Mouse (Mus musculus) brain, adult 10 weeks (tissue): ENCODE measurements around the gene Wdr78. TPM values are rescaled to one million over a fixed set of nuclear protein-coding genes. Genes with fewer than 3 reads are reported as not detected.

Source experiments
- polyA plus RNA-seq: library from polyadenylated mRNA; stranded (reverse); fragments of 350-450 nt; fragmentation: Illumina TruSeq; extraction: RNeasy Lipid Tissue Mini Kit (QIAGEN cat#74804); gene quantifications from one replicate; pipeline ENCODE4 v1.2.3, GENCODE M21; 2015; ENCODE audit warnings: low read depth, low replicate concordance

Gene Wdr78
- 7.4 TPM for polyA plus RNA-seq

DNA sequence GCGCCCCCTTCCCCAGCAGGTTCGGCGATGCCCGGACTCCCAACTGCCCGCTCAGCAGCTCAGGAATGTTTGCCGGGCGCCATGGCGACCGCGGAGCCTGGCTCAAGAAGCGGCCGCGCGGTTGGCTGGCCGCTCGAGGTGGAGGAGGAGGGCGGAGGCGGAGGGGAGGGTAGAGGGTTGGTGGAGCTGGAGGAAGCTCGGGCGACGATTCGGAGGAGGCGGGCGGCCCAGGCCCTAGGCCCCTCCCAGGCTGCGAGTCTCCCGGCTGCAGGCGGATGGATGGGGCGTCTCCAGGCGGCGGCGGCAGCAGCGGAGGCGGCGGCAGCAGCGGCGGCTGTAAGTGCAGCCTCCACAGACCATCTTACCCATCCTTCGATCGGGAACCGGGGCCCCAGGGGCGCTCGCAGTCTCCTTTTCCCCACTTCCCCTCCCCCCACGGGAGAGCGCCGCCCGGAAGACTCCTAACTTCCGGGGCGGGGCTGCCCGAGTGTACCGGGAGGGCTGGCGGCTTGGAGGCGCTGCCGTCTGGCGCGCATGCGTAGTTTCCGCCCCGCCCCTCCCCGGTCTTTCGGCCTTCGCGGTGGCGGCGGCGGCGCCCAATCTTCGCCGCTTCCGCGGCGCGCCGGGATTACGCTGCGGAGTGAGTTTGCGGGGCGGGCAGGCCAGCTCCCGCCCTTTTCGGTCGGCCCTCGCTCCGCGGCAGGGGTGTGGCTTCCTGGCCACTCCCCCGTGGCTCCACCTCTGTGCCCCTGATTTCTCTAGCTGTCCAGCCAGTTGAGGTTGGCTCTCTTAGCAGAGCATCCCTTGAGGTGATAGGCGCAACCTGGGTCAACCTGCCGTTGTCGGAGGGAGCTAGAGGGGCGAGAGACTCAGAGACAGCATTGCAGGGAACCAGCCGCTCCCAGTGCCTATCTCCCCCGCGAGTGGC is at the start of gene Wdr78, which contains the start of gene Mier1:
TSS of gene Wdr78 (minus strand) at position 372 of the 928 bp plus-strand sequence.
TSS of gene Mier1 (plus strand) at position 207 of the 928 bp plus-strand sequence.

DNA sequence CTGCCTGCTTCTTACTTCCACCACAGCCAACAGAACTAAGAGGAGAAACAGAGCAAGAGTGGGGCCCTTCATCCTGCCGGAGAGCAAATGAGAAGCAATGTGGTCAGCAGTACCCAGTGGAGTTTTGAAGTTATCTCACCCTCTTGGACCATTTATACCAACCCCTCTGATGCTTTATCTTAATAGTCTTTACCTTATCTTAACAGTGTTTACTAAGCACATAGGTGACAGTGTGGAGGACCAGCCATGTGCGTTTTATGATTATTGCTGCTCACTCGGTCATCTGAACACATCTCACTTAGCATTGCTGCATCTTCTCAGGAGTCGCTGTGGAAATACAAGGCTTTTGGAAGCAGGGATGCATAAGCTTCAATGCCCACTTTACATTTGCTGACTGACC is 87.7 kb downstream of the Wdr78 start, which contains the start of gene Insl5:
TSS of gene Insl5 (minus strand) at position 222 of the 400 bp plus-strand sequence.

Other genes starting within 250 kb of the Wdr78 start
- gene Tctex1d1, start 135.9 kb downstream of the Wdr78 start, polyA plus RNA-seq, result 1.0 TPM
- 2.1 TPM for gene Insl5, start 87.7 kb downstream of the Wdr78 start, polyA plus RNA-seq
- 26.4 TPM for gene Mier1, start 165 bp downstream of the Wdr78 start, polyA plus RNA-seq
- 6.6 TPM for gene Slc35d1, start 100.6 kb upstream of the Wdr78 start, polyA plus RNA-seq
- not detected for gene 4921539E11Rik, start 176.3 kb upstream of the Wdr78 start, polyA plus RNA-seq
- 8.6 TPM for gene Oma1, start 199.3 kb upstream of the Wdr78 start, polyA plus RNA-seq